19 mouse cellular contexts compared by ENCODE assay signal in the genomic region with DNA sequence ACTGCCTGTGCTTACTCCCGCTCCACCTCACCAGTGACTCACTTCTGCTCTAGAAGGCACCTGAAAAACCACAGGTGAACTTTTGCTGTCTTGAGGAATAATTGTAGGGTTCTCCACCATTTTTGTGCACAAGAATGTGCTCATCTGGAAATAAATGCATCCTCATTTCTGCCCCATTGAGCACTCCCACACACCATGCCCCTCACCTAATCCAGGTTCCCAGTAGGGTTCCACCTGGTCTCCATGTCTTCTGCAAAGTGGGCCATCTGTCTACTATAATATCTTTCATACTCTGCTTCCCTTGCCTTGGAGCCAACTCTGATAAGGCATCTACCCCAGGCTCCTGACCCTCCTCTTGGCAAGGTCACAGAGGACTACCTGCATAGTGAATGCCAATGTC.
"Had no signal": no experiment of that assay in that cellular context is flagged by ENCODE, and none has a peak within 500 bp of the region (broad histone marks: within the 10 kb centered on the region; RNA-seq: fewer than 3 reads in every experiment).

No protein-coding gene starts in this region.

- H3K36me3 ChIP-seq: limb, embryonic 10.5 days; liver, embryonic 15.5 days; midbrain, embryonic 15.5 days; stomach, embryonic 15.5 days had no signal

- H3K4me2 ChIP-seq: liver, embryonic 11.5 days; liver, embryonic 15.5 days; midbrain, embryonic 11.5 days; midbrain, embryonic 15.5 days; neural tube, embryonic 13.5 days; stomach, embryonic 15.5 days had no signal

- H3K4me1 ChIP-seq: limb, embryonic 10.5 days; liver, embryonic 15.5 days; megakaryocyte, embryonic 14.5 days; stomach, embryonic 15.5 days had no signal

- ATAC-seq: lung, postnatal 0 days; midbrain, embryonic 15.5 days had no signal

- H3K9ac ChIP-seq: liver, embryonic 15.5 days; midbrain, embryonic 15.5 days; neural tube, embryonic 13.5 days; stomach, embryonic 15.5 days had no signal

- H3K9me3 ChIP-seq: limb, embryonic 10.5 days; liver, embryonic 15.5 days; midbrain, embryonic 15.5 days; neural tube, embryonic 13.5 days; stomach, embryonic 15.5 days had no signal

- DNase-seq: kidney, postnatal 10 days; kidney, postnatal 4 days; lung, adult 2 months; lung, postnatal 4 days; retina, postnatal 1 day; right cerebral cortex, postnatal 14 days; thymus, adult 2 months; thymus, postnatal 25 days had no signal

- H3K27me3 ChIP-seq: liver, embryonic 15.5 days; megakaryocyte, embryonic 14.5 days; midbrain, embryonic 15.5 days; neural tube, embryonic 13.5 days; stomach, embryonic 15.5 days had no signal

- H3K27ac ChIP-seq: layer of hippocampus, adult 2 months; left cerebral cortex, adult 2 months; limb, embryonic 10.5 days; liver, embryonic 15.5 days; midbrain, embryonic 15.5 days; neural tube, embryonic 13.5 days; stomach, embryonic 15.5 days had no signal

- H3K4me3 ChIP-seq: layer of hippocampus, adult 2 months; left cerebral cortex, adult 2 months; limb, embryonic 10.5 days; liver, embryonic 15.5 days; megakaryocyte, embryonic 14.5 days; midbrain, embryonic 15.5 days; neural tube, embryonic 13.5 days; stomach, embryonic 15.5 days had no signal
